27 mouse cellular contexts compared by ENCODE assay signal in the genomic region with DNA sequence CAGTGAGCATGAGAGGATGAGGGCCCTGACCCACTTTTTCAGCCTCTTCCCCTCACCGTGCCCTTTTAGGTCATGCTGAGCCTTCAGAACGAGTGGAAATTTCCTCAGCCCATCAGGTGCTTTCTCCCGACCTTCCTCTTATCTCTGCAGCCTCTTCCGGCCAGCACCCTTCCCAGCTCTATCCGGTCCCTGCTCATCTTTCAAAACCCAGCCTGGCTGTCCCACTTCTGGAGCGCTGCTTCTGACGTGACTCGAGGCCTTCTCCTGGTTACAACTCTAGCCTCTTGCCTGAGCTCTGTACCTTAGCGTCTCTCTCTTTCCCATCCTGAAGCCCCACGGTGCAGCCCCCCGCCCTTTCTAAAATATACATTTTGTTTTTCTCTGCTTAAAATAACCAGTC. TPM values are rescaled to one million over a fixed set of nuclear protein-coding genes. Genes with fewer than 3 reads are reported as not detected.
DNase-seq lines count a peak whose midpoint lies in the region; TF ChIP-seq lines count a peak whose summit lies in the region.
"Had no signal": no experiment of that assay in that cellular context is flagged by ENCODE, and none has a peak within 500 bp of the region (broad histone marks: within the 10 kb centered on the region; RNA-seq: fewer than 3 reads in every experiment).

No protein-coding gene starts in this region.

- no peak for TF ChIP-seq POLR2A in kidney, adult 2 months (IDR thresholded peaks at IDR 0.05; ENCODE audit: low read depth, low read length)

- WGBS in kidney, adult 2 months: 70% methylated on average over 11 of the region's 11 CpGs

- no peak overlapping the region for H3K4me3 ChIP-seq in kidney, adult 2 months (ENCODE audit: insufficient read depth, low read depth, low read length)
- H3K4me3 ChIP-seq: embryonic facial prominence, embryonic 10.5 days; embryonic facial prominence, embryonic 13.5 days; erythroblast, embryonic 14.5 days; forebrain, embryonic 12.5 days; forebrain, embryonic 15.5 days; heart, embryonic 13.5 days had no signal

- no peaks in the 10 kb centered on the region; the same call in 1 of the 2 replicates for H3K27me3 ChIP-seq in kidney, adult 2 months (replicated peaks; ENCODE audit: control insufficient read depth, insufficient read depth, low read length)
- H3K27me3 ChIP-seq: forebrain, embryonic 12.5 days; forebrain, embryonic 15.5 days had no signal

- no peak overlapping the region for H3K27ac ChIP-seq in kidney, adult 2 months (ENCODE audit: insufficient read depth, low read depth, low read length)
- H3K27ac ChIP-seq: embryonic facial prominence, embryonic 10.5 days; embryonic facial prominence, embryonic 13.5 days; forebrain, embryonic 12.5 days; forebrain, embryonic 15.5 days; heart, embryonic 13.5 days; hindbrain, embryonic 14.5 days; hindbrain, postnatal 0 days had no signal

- H3K36me3 ChIP-seq in kidney, adult 2 months (ENCODE audit: control insufficient read depth, insufficient read depth, low read length): no peaks in the 10 kb centered on the region
- H3K36me3 ChIP-seq: embryonic facial prominence, embryonic 10.5 days; embryonic facial prominence, embryonic 13.5 days; forebrain, embryonic 12.5 days; forebrain, embryonic 15.5 days; heart, embryonic 13.5 days had no signal

- TF ChIP-seq CTCF in kidney, adult 2 months (conservative IDR thresholded peaks at IDR 0.05; ENCODE audit: insufficient read depth, insufficient read length, low read depth, low read length): no peak

- no peaks in the 10 kb centered on the region for H3K4me1 ChIP-seq in kidney, adult 2 months (ENCODE audit: control insufficient read depth, insufficient read depth, low read length)
- H3K4me1 ChIP-seq: embryonic facial prominence, embryonic 13.5 days; heart, embryonic 13.5 days had no signal

- peak; percentile 71 for DNase-seq in adrenal gland, adult 8-10 months
- DNase-seq in adrenal gland, postnatal 25 days: no peak
- DNase-seq in kidney, adult 2 months: peak; percentile 45
- no peak for DNase-seq in kidney, postnatal 10 days
- DNase-seq in adrenal gland, postnatal 14 days: peak; percentile 68
- DNase-seq in lung, postnatal 10 days: no peak
- DNase-seq: cerebellum, adult 11 months; cerebellum, adult 2 months; cerebellum, adult 9-11 months; cerebellum, postnatal 25 days; embryo, embryonic 11 days; gastrocnemius, postnatal 14 days; heart, adult 18-20 months; heart, postnatal 14 days; heart, postnatal 4 days; kidney, adult 18-20 months had no signal

RNA-seq across cellular contexts. Expression of a gene that starts 27.3 kb away (rescaled TPM):
- total RNA-seq in adrenal gland, adult 8-10 months (2022): 10 to 100 TPM; 29.8 to 42.0 (median 36.0) TPM
- total RNA-seq in adrenal gland, postnatal 25 days (2021): 16.6 and 23.2 TPM in 2 replicates
- polyA plus RNA-seq in kidney, adult 2 months (2012; rRNA removed): 3.8 and 4.0 TPM in 2 replicates
- 14.7 and 16.5 TPM in 2 replicates for total RNA-seq in adrenal gland, postnatal 14 days (2021)
- total RNA-seq: MEL had no signal
- polyA plus RNA-seq: C2C12 had no signal

RNA-seq across cellular contexts. Expression of a gene that starts 56.9 kb away (rescaled TPM):
- total RNA-seq in adrenal gland, adult 8-10 months (2022): 10 to 100 TPM; 25.3 to 35.2 (median 31.5) TPM
- 22.9 and 31.9 TPM in 2 replicates for total RNA-seq in adrenal gland, postnatal 25 days (2021)
- polyA plus RNA-seq in kidney, adult 2 months (2012; rRNA removed): 28.4 and 35.0 TPM in 2 replicates
- total RNA-seq in adrenal gland, postnatal 14 days (2021): 19.8 and 26.8 TPM in 2 replicates
- total RNA-seq: MEL had no signal
- polyA plus RNA-seq: C2C12; erythroblast, embryonic 14.5 days; inflammation-experienced regulatory T-cells, adult 6 months had no signal

Comparison
In these comparisons a context has a peak if more than half of its experiments do, and no peak if none do; other contexts are left out.
1. DNase-seq: peak in adrenal gland, adult 8-10 months (single experiment), kidney, adult 2 months (single experiment) and adrenal gland, postnatal 14 days (single experiment); none in adrenal gland, postnatal 25 days (single experiment), kidney, postnatal 10 days (single experiment) and lung, postnatal 10 days (single experiment).